Mouse (Mus musculus): ENCODE data around the gene Man1b1. TPM values are rescaled to one million over a fixed set of nuclear protein-coding genes. Genes with fewer than 3 reads are reported as not detected.
A peak's percentile ranks its signal among the peaks of the same experiment; 100 is the strongest.

Man1b1 gene
- total RNA-seq, 1 experiment from 2014 or later = 40.8 TPM

GRCm38 (mm10) chr2:25356208-25357079 lies 24.3 kb downstream of the Man1b1 start, which contains the start of gene Dpp7:
Gene Dpp7, minus strand, starts transcription at chr2:25356359.
- peak; percentile 64 for ATAC-seq (replicated peaks; ENCODE audit: low read depth, poor library complexity, severe bottlenecking)

- ATAC-seq (replicated peaks; ENCODE audit: low read depth, poor library complexity, severe bottlenecking) = no peak
These were observed 27.7 kb downstream of the Man1b1 start for GRCm38 (mm10) chr2:25359848-25360247.

- ATAC-seq (replicated peaks; ENCODE audit: low read depth, poor library complexity, severe bottlenecking) = no peak
These were observed 31.5 kb downstream of the Man1b1 start for GRCm38 (mm10) chr2:25363478-25364178.

GRCm38 (mm10) chr2:25364313-25364712 lies 32.2 kb downstream of the Man1b1 start:
- ATAC-seq (replicated peaks; ENCODE audit: low read depth, poor library complexity, severe bottlenecking) = no peak

- peak; percentile 34; the same call in 1 of the 2 replicates for ATAC-seq (replicated peaks; ENCODE audit: low read depth, poor library complexity, severe bottlenecking)
These were observed 32.6 kb downstream of the Man1b1 start for GRCm38 (mm10) chr2:25364761-25365090.

GRCm38 (mm10) chr2:25365091-25365761 lies 33.1 kb downstream of the Man1b1 start, which contains the start of gene Uap1l1:
Gene Uap1l1, minus strand, starts transcription at chr2:25365682.
- ATAC-seq (replicated peaks; ENCODE audit: low read depth, poor library complexity, severe bottlenecking) = peak; percentile 87

- no peak for ATAC-seq (replicated peaks; ENCODE audit: low read depth, poor library complexity, severe bottlenecking)
These were observed 37.9 kb downstream of the Man1b1 start for GRCm38 (mm10) chr2:25369996-25370395.

GRCm38 (mm10) chr2:25371764-25372643 lies 39.9 kb downstream of the Man1b1 start, which contains the start of gene Sapcd2:
Gene Sapcd2, plus strand, starts transcription at chr2:25372321.
- peak; percentile 92 for ATAC-seq (replicated peaks; ENCODE audit: low read depth, poor library complexity, severe bottlenecking)

GRCm38 (mm10) chr2:25372644-25373391 lies 40.7 kb downstream of the Man1b1 start:
- no peak for ATAC-seq (replicated peaks; ENCODE audit: low read depth, poor library complexity, severe bottlenecking)

- no peak for ATAC-seq (replicated peaks; ENCODE audit: low read depth, poor library complexity, severe bottlenecking)
These were observed 41.3 kb downstream of the Man1b1 start for GRCm38 (mm10) chr2:25373431-25373830.

GRCm38 (mm10) chr2:25376589-25376988 lies 44.5 kb downstream of the Man1b1 start:
- ATAC-seq (replicated peaks; ENCODE audit: low read depth, poor library complexity, severe bottlenecking) = peak; percentile 57

- ATAC-seq (replicated peaks; ENCODE audit: low read depth, poor library complexity, severe bottlenecking) = no peak
These were observed 52.4 kb downstream of the Man1b1 start for GRCm38 (mm10) chr2:25384492-25384891.

GRCm38 (mm10) chr2:25391266-25391665 lies 59.1 kb downstream of the Man1b1 start:
- ATAC-seq (replicated peaks; ENCODE audit: low read depth, poor library complexity, severe bottlenecking) = no peak

- no peak for ATAC-seq (replicated peaks; ENCODE audit: low read depth, poor library complexity, severe bottlenecking)
These were observed 62.4 kb downstream of the Man1b1 start for GRCm38 (mm10) chr2:25394281-25395221.

GRCm38 (mm10) chr2:25395721-25396596 lies 63.8 kb downstream of the Man1b1 start, which contains the start of gene Entpd2:
Gene Entpd2, plus strand, starts transcription at chr2:25395874.
- peak; percentile 15; the same call in 1 of the 2 replicates for ATAC-seq (replicated peaks; ENCODE audit: low read depth, poor library complexity, severe bottlenecking)

GRCm38 (mm10) chr2:25396597-25396983 lies 64.5 kb downstream of the Man1b1 start:
- no peak for ATAC-seq (replicated peaks; ENCODE audit: low read depth, poor library complexity, severe bottlenecking)

GRCm38 (mm10) chr2:25397010-25397409 lies 64.9 kb downstream of the Man1b1 start:
- ATAC-seq (replicated peaks; ENCODE audit: low read depth, poor library complexity, severe bottlenecking) = no peak
